Mouse (Mus musculus) megakaryocyte progenitor cell, adult 5-6 weeks (primary cell): ENCODE results near the gene Gm49387. TPM values are rescaled to one million over a fixed set of nuclear protein-coding genes. Genes with fewer than 3 reads are reported as not detected.

Experiments used
- ATAC-seq: replicated peaks from 2 replicates; pipeline ENCODE4 v1.8.0; 2016; ENCODE audit warnings: mild to moderate bottlenecking, moderate TSS enrichment, inconsistent platforms; ENCODE audit not compliant: poor library complexity
- total RNA-seq, 2 experiments: library from RNA; stranded (forward) in 1 of 2; stranded (reverse) in 1 of 2; fragments of 157-497, 149-512 nt in 1 of 2; fragments of 200-1000 nt in 1 of 2; gene quantifications; 2 replicates each; pipeline versions ENCODE4 v1.2.3 to v1.2.4; 2015 to 2017

Gene Gm49387
- total RNA-seq, 2 experiments from 2014 or later: not detected

DNA sequence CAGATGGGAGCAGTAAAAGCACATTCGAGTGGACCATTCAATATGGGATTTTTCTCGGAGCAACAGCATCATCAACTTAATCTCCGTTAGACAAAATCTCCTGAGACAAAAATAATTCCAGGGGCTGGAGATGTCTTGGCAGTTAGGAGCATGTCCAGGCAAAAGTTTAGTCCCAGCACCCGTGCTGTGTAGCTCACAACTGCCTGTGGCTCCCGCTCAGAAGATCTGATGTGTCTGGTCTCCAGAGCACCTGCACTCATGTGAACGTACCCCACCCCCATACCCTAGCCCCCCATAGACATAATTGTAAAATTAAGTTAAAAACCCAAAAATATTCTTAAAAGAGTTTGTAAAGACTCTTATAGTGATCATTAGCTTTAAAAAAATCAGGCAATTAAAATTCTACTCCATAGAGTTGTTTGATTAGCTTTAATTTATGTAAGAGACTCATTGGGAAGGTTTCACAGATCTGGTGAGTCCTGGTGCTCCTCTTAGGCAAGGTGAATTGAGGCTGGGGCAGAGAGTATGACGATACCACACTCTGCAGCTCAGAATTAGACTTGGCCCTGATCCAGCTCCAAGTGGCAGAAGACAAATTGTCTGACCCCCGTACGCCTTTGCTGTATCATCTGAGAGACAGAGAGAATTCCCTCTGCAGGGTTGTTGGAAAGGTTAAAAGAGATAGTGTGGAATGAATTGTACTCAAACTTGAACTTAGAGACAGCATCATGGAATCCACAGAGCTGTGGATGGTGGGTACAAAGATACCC lies 62.5 kb downstream of the Gm49387 start:
- ATAC-seq: no peak

DNA sequence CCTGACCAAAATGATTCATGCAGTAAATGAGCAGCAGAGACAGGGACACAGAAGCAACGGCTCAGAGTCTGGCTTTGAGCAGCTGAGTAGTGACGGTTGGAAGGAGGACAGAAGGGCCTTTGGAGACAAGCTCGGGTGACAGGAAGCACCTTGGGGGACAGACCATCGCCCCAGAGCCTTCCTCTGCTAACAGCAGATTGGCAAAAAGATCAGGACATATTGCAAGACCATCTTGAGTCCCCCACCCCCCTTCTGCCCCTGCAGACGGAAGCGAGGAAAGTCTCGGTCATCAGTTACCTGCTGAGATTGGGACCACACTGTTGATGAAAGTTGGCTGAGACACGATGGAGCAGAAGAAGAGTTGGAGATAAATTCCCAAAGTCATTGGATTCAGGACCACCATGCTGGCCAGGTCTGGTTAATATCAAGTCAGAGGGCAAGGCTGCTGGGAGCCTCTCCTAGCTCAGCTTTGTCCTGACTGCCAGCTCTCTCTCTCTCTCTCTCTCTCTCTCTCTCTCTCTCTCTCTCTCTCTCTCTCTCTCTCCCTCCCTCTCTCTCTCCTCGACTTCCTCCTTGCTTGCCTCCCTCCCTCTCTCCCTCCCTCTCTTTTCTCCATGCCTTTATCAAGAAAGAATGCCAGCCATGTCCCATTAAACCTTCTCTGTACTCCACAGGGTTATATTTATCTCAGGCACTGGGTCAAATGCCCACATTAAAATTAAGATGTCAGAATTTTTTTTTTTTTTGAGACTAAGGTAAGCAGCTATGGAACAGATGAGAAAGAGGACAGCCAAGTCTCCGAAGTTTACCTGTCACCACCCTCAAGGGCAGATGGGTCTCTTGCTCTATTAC lies 63.6 kb downstream of the Gm49387 start:
- peak; percentile 66 for ATAC-seq

DNA sequence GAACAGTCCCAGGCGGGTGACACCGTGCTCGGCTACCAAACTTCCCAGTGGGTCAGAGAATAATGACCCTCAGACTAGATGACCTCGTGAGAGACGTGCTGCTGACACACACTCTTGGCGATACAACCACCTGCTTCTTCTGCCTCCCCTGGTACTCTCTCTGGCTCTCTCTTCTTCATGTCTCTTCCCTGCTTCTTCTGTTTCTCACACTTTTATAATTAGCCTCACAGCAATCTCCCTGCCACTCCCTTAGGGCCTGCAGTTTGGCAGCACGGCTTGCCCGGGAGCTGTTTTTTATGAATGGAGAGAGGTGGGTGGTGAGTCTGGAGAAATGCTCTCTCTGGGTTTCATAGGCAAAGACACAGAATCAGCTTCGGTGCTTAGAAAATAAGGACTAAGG lies 64.8 kb downstream of the Gm49387 start:
- ATAC-seq: no peak

DNA sequence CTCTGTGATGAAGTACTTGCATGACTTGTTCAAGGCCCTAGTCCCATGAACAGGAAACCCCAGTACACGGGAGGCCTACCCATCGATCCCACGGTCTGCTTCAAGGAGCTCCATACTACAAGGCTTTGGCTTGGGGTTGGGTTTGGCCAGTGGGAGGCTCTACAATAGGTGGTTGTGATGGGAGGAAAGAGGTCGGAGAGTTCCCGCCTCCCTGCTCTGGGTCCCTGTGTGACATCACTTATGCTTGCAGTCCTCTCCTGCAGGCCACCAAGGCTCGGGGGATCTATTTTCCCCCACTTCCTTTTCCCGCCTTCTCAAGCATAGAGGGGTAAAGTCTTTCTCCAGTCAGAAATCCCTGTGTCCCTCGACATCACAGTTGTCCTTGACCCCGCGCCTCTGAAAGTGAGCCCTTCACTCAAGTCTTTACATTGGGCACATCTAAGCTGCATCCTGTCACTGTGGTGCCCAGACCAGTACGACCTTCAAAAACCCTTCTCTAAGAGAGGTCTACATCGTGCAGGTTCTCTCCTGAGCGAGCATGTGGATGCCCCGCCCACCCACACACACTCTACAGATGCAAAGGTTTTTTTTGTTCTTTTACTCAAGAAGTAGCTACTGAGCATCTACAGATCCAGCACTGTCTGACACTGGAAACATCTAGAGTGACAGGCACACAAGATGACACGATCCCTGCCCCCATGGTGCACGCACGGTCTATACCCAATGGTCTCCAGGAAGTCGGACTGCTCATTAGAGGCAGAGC lies 65.6 kb downstream of the Gm49387 start:
- no peak for ATAC-seq

DNA sequence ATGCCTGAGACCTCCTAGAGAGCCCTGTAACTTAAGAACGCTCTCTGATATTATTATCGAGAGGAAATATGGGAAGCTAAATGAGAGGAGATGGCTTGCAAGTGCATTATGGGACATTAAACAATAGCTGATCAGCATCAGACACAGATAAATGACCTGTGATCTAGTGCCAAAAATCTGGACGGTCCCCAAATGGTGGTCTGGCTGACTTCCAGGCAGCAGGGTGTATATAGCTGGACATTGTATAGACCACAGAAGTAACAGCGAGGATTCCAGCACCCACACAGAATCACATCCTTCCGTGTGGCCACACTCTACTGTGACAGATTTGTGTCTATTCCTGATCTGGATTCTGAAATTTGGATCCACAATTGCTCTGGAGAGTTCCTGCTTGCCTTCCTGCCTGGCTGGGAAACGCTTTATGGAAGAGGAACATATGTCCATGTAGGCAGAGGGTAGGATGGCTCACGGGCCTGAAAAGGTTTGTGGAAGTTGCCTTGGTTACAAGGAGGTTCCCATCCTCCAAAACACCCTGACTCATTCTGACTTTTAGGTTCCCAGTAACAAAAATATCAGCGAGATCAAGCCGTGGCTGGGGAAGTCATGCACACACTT lies 68.0 kb downstream of the Gm49387 start:
- no peak for ATAC-seq

DNA sequence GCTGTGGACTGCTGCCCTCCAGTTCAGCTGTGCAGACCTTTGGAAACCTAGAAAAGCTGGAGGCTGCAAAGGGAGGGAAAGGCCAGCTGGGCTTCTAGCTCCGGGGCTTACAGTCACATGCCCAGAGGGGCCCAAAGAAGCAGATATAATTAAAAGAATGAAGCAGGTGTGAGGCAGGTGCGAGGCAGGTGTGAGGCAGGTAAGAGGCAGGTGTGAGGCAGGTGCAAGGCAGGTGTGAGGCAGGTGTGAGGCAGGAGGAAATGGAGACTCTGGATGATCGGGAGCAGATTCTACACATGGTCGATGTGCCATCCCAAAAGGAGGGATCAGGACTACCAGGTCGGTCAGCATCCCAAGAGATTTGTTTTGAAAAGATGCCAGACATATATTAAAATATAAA lies 69.3 kb downstream of the Gm49387 start:
- ATAC-seq: no peak

DNA sequence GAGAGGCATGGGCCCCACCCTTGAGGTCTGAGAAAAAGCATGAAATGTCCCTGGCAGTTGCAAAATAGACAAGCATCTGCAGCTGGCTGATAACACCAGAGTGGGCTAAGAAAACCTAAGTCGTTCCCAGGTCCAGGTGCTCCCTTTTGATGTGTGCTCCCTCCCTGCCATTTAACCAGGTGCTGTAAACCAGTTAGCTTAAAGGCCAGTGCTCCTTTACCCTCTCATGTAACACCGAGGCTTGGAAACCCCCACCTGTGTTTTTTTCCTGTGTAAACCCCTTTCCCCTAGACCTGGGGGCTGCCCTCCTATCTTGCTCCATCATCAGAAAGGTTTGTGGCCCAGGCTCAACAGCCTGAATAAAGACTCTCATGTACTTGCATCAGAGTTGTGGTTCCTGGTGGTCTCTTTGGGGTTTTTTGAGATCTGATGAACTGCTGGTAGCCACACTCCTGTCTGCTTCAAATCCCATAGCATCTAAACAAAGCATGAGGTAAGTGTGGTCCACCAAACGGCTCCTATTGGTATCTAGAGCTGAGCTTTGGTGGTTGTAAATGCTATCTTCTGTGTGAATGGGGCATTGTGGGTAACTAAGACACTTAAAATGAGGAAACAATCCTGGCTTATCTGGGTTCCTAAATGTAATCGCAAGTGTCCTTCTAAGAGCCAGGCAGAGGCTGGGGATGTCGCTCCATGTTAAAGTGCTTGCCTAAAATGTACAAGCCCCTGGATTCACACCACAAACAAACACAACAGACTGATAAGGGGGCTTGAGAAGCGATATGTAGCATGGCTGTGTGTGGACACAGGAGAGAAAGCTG lies 70.3 kb downstream of the Gm49387 start:
- ATAC-seq: peak; percentile 37

DNA sequence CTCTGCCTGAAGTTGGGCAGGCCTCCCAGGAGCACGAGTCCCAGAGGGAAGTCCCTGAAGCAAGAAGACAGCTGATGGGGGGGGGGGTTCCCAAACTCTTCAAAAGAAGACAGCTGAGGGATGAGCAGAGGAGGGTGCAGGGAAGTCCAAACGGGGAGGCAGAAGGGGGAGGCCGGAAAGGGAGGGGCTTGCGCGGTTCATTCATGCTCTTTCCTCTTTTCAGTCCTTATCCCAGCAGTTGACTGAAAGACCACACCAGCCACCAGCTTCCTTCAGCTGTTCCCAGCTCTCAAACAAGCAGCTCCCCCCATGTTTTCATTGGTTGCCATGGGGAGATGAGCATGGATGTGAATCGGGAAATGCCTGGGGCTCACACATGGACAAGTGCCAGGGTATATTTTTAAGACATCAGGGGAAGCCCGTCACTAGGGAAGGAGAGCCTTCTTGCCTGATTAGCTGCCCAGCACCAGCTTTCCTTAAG lies 71.5 kb downstream of the Gm49387 start:
- peak; percentile 75 for ATAC-seq

DNA sequence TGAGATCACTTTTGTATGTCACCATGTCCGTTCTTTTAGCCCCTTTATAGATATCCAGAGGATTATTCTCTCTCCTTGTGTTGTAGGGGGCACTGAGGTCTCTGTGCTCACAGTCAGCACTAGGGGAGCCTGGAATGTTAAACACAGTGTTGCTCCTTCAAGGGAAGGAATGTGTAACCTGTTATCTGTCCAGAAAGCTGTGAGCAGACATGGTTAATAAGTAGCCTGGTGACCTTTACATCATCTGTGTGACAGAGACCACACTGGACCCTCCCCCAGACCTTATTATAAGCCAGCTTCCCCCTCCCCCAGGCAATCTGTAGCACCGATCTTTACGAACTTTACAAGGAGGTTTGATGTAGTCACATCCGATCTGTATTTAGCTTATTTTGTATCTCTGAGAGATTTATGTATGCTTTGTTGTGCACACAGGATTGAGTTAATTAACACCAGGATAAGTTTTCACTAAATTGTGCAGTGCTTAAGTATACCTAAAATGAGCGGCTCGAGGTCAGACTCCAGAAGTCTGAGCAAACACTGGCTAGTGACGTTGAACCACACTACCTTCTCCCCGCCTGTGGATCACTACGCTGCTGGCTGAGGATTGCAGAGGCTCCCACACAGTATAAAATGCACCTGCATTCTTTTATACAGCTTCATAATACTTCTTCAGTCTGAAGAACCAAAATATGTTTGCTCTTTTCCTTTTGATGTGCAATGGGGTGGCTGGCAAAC lies 75.0 kb downstream of the Gm49387 start:
- ATAC-seq: no peak

DNA sequence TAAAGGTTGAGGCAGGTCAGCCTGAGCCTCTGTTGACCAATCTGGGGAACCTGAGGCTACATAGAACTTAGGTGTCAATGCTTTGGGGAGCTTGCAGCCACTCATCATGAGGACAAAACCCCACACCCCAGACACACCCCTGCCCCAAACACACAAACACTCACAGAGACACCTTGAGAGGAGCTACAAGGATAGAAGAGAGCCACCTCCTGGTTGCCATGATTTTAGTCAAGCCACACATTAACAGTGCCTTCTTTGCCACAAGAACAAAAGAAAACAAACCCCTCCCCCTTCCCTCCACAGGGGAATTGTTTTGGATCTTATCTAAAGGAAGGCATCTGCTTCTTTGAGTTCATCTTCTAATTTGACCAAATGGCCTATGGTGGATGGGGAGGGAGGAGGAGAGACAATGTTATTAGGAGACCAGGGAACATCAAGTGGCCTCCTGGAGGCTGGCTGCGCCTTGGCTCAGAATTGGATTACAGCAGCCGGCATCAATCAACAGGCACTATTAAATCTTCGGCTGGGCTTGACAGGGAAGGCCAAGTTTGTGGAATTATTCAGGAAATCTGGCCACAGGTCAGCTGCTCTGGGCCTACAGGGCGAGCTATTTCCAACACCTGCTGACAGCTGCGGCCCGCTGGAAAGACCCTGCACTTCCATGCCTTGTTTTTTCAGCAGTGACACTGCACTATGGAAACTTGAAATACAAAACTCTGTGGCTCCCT lies 76.1 kb downstream of the Gm49387 start:
- no peak for ATAC-seq

DNA sequence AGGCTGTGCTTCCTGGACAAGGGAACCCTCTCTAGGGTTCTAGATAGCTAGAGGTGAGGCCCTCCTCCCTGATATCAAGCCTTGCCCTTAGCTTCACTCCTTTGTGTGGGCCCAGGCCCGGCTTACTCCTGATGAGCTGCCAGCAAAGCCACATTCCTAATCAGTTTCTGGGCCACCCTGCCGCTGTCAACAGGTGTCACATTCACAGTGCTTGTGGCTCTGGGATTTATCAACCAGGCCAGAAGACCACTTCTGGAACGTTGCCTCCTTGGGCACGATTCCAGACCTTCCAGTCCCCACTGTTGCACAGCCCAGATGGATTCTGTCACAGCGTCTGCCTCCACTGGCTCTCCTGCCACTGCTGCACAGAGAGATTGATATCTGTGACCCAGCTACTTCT lies 79.8 kb downstream of the Gm49387 start:
- peak; percentile 93 for ATAC-seq

DNA sequence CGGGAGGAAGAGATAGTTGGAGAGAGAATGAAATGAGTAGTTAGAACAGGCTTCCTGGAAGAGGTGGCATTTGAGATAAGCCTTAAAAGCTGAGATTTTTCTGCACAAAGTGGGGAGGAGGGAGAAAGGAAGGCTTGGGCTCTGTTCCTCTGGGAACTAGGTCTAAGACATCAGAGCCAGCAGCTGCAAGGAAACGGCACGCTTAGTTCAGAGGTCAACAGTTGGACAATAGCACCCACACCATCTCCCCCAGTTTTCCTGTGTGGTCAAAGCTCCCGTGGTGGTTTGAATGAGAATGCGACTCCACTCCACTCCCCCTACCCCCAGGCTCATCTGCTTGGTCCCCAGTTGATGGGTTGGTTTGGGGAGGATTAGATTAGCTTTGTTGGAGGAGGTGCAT lies 81.5 kb downstream of the Gm49387 start:
- no peak for ATAC-seq

DNA sequence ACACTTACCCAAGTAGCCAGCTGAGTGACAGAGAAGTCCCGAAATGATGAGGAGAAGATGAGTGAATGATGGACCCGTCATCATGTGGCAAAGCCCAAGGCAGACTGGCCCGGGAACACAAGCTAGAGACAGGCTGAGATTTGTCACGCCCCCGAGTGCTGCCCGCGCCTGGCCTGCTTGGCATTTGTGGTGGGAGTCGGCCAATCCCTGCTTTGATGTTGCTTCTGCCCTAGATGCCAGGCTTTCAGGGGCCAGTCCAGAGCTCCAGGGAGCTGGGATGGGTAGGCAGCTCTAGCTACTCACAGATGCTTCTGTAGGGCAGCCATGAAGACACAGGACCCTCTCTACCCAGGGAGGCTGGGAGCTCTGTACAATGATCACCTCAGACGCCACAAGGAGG lies 82.9 kb downstream of the Gm49387 start:
- ATAC-seq: no peak

DNA sequence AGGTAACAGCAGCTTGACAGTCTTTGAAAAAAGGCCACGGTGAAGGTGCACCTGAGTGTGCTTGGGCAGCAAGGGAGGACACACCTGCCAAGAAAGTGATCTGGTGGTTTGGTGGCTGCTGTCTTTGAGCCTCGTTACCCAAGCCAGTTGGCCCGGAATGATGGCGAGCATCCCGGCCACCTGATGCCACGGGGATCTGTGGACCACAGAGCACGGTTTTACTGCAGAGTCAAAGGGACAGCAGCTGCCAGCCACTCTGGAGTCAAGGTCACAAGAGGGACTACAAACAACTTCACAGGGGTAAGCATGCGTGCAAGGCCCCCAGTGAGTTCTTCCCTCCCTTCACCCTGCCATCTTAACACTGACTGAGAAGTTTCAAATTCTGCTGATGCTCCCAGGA lies 83.4 kb downstream of the Gm49387 start:
- no peak for ATAC-seq

DNA sequence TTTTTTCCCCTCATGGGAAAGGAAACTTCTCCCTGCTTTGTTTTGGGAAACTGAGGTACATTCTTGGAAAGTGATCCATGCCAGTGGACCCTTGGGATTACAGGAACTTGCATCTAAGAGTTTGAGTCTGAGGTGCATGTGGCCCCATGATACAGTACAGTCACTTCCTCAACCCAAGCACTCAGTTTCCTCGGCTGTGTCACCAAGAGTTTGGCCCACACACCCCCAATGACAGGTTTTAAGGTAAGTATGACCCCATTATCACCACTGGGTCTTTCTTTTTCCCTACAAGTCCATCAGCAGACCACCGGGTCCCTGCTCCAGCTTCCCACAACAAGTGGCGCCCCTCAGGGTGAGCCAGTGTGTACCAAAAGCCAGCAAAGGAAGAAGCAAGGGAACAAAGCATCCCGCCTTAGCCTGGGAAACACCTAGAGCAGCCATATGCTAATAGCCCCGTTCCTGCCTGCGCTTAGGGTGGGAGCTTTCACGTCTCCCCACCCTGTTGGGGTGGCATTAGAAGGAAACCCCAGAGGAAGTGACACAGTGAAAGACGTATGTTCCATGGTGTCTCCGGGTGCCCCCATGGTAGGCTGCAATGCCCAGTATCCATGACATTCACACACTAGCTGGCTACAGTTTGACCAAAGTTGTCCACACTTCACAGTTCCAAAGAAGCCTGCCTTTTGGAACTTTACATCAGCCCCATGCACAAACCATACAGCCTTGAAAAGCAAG lies 84.0 kb downstream of the Gm49387 start:
- no peak for ATAC-seq

DNA sequence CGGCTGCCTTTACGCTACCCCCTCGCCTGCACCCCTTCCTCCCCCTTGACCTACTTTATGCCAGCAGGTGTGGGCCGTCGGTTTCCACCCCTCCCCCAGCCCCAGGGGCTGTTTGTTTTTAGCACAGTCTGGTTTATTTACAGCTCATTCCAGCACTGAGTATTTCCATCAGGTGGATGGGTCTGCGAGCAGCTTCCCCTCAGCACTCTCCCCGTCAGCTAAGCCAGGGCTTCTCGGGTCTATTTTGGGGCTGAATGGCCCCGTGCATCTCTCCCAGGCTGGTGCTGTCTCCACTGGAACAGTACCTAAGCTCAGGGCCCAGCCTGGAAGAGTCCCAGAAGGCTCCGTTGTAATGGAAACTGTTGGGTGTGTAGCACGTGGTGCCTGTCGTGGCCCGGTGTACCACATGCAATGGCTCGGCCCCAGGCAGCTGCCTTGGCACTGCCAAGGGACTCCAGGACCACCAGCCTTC lies 84.7 kb downstream of the Gm49387 start:
- no peak for ATAC-seq

DNA sequence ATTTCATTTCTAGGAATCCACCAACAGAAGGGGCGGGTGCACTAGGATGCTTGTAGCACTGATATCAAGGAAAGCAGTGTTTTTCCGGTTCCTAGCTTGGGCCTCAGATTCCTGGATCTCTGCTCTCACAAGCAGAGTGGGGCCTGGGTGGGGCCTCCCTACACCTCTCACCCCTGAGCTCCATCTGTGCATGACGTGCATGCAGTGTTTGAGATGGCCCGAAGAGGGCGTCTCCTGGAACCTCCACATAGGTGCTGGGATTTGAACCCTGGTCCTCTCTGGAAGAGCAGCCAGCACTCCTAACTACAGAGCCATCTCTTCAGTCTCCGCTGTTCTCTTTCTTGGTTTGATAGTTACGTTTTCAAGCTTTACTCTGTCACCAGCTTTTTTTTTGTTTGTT lies 85.7 kb downstream of the Gm49387 start:
- no peak for ATAC-seq

DNA sequence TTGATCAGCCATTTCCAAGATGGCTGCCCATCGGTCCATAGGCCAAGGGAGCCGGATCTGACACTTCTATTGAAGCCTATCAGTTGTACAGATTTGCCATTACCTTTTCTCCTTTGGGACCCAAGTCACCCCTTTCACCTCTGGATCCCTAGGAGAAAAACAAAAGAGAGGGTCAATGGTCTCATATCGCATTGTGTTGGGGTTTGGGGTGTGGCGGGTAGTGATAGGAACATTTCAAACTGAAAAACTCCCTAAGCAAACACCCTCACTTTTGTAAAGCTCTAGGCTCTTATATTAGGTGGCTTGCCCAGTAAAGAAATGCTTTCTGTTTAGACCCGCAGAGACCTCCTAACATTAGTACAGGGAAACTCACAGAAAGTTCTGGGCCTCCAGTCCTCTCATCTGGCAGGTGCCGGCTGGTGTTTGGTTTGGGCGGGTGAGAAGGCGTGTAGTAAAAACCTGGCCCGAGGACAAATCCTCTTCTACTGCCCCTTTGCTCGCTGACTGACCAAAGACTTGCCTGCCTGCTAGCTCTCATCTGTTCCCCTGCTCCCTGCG lies 96.7 kb downstream of the Gm49387 start:
- no peak for ATAC-seq
